Mouse (Mus musculus): ENCODE results near the gene Vmn1r125. TPM values are rescaled to one million over a fixed set of nuclear protein-coding genes. Genes with fewer than 3 reads are reported as not detected.
"Not testable (repeated sequence)": the region's sequence is repeated elsewhere in the genome, so short reads cannot be mapped to it uniquely, and the experiment has no call there.

The Vmn1r125 gene
- total RNA-seq (2018; cell fraction: chromatin; rRNA removed): not detected
- total RNA-seq (2018; cell fraction: cytosol; rRNA removed): not detected
- not detected for total RNA-seq (2018; cell fraction: nucleus; rRNA removed)
- polyA plus RNA-seq (2018): not detected in 3 replicates

DNA sequence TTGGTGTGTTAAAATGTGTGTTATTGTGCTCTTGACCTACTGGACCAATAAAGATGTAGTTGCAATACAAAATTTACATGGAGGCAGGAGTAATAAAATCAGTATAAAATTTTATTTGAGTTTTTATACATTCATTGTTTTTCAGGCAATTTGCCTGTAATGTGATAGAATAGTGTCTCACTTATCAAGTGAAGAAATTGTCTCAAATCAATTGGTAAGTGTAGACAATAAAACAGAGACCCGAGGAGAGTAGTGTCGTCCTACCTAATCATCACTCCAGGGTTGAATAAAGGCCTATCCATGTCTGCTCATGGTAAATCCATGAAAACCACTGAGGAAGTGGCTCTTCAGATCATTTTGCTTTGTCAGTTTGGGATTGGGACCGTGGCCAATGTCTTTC, at the start of gene Vmn1r125:
Gene Vmn1r125, plus strand, starts transcription at position 301 of the 400 bp plus-strand sequence.
- H3K4me3 ChIP-seq (ENCODE audit: inconsistent target); H3K36me3 ChIP-seq (ENCODE audit: inconsistent target); H3K79me2 ChIP-seq (ENCODE audit: inconsistent target); H3K27ac ChIP-seq: not testable (repeated sequence)
- 94% methylated on average over 2 of the region's 3 CpGs for WGBS (ENCODE audit: missing documents)

DNA sequence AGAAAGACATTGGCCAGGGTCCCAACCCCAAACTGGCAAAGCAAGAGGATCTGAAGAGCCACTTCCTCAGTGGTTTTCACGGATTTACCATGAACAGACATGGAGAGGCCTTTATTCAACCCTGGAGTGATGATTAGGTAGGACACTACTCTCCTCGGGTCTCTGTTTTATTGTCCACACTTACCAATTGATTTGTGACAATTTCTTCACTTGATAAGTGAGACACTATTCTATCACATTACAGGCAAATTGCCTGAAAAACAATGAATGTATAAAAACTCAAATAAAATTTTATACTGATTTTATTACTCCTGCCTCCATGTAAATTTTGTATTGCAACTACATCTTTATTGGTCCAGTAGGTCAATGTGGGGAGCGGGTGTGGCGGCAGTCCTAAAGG, 11.5 kb upstream of the Vmn1r125 start, which contains the start of gene Vmn1r124:
Gene Vmn1r124, minus strand, starts transcription at position 101 of the 400 bp plus-strand sequence.
- WGBS (ENCODE audit: missing documents): 13% methylated on average over 1 of the region's 4 CpGs
- H3K36me3 ChIP-seq (ENCODE audit: inconsistent target); H3K79me2 ChIP-seq (ENCODE audit: inconsistent target); H3K4me3 ChIP-seq (ENCODE audit: inconsistent target); H3K27ac ChIP-seq: not testable (repeated sequence)

DNA sequence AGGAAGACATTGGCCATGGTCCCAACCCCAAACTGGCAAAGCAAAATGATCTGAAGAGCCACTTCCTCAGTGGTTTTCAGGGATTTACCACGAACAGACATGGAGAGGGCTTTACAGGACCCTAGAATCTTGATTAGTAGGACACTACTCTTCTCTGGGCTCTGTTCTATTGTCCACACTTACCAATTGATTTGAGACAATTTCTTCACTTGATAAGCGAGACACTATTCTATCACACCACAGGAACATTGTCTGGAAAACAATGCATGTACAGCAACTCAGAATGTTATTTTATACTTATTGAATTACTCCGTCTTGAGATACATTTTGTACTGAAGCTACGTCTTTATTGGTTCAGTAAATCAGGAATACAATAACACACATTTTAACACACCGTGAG, 29.4 kb downstream of the Vmn1r125 start, which contains the start of gene Vmn1r126:
Gene Vmn1r126, minus strand, starts transcription at position 101 of the 400 bp plus-strand sequence.
- no CpG with 5 or more reads among the region's 5 CpGs for WGBS (ENCODE audit: missing documents)
- H3K4me3 ChIP-seq (ENCODE audit: inconsistent target); H3K36me3 ChIP-seq (ENCODE audit: inconsistent target); H3K27ac ChIP-seq; H3K79me2 ChIP-seq (ENCODE audit: inconsistent target): not testable (repeated sequence)

DNA sequence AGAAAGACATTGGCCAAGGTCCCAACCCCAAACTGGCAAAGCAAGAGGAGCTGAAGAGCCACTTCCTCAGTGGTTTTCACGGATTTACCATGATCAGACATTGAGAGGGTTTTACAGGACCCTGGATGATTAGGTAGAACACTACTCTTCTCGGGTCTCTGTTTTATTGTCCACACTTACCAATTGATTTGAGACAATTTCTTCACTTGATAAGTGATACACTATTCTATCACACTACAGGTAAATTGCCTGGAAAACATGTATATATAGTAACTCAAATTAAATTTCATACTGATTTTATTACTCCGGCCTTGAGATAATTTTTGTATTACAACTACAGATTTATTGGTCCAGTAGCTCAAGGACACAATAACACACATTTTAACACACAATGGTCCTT, 47.8 kb downstream of the Vmn1r125 start, which contains the start of gene Vmn1r127:
Gene Vmn1r127, minus strand, starts transcription at position 101 of the 400 bp plus-strand sequence.
- H3K4me3 ChIP-seq (ENCODE audit: inconsistent target); H3K79me2 ChIP-seq (ENCODE audit: inconsistent target); H3K36me3 ChIP-seq (ENCODE audit: inconsistent target); H3K27ac ChIP-seq: not testable (repeated sequence)
- no CpG with 5 or more reads among the region's 3 CpGs for WGBS (ENCODE audit: missing documents)

Other genes starting within 250 kb of the Vmn1r125 start
- gene Vmn1r120, start 218.4 kb upstream of the Vmn1r125 start, polyA plus RNA-seq (2018): not detected in 3 replicates
- gene Vmn1r121, start 173.7 kb upstream of the Vmn1r125 start, polyA plus RNA-seq (2018): not detected in 3 replicates
- not detected in 3 replicates for gene Vmn1r122, start 138.1 kb upstream of the Vmn1r125 start, polyA plus RNA-seq (2018)
- gene Vmn1r123, start 110.0 kb upstream of the Vmn1r125 start, polyA plus RNA-seq (2018): not detected in 3 replicates
- gene Gm5157, start 81.8 kb upstream of the Vmn1r125 start, polyA plus RNA-seq (2018): not detected in 3 replicates
- gene Vmn1r124, start 11.6 kb upstream of the Vmn1r125 start, polyA plus RNA-seq (2018): not detected in 3 replicates
- not detected in 3 replicates for gene Vmn1r126, start 29.3 kb downstream of the Vmn1r125 start, polyA plus RNA-seq (2018)
- not detected in 3 replicates for gene Vmn1r127, start 47.7 kb downstream of the Vmn1r125 start, polyA plus RNA-seq (2018)
- not detected in 3 replicates for gene Vmn1r128, start 77.2 kb downstream of the Vmn1r125 start, polyA plus RNA-seq (2018)
- gene Vmn1r129, start 89.1 kb downstream of the Vmn1r125 start, polyA plus RNA-seq (2018): not detected in 3 replicates
- gene Gm6882, start 160.6 kb downstream of the Vmn1r125 start, polyA plus RNA-seq (2018): not detected in 3 replicates
- gene Vmn1r130, start 239.6 kb downstream of the Vmn1r125 start, polyA plus RNA-seq (2018): not detected in 3 replicates

All from macrophage (primary cell).